Mouse (Mus musculus) c-Kit-positive CD71-negative TER-119-negative erythroid progenitor cells, embryonic 14.5 days (primary cell): ENCODE results near the gene Wdr54.

ENCODE experiments used
- DNase-seq: peaks from one replicate; pipeline ENCODE4 v3.0.0-alpha.2; 2013; ENCODE audit warnings: low read depth

Gene Wdr54

DNA sequence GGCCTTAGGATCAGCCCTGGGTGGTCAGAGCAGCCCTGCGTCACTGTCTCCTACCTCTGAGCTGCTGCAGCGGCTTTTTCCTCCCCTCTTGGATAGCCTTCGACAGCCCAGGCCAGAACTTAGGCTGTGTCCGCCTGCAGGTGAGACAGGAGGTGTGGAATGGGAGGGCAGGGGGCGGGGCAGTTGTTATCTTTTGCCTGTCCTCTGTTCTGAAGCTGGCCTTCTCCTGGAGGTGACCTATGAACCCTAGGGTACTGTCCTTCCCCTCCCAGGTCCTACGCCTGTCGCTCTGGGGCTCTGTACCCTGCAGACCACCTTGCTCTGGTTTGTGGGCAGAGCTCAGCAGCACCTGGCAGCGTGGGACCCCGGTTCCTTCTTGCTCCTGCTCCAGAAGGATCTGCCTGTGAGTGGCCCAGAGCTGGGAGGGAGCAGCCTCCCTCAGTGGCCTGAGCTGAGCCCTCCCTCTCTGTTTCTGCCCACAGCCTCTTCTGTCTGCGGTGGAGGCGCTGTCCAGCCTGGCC, 53.0 kb downstream of the Wdr54 start:
- no peak for DNase-seq

DNA sequence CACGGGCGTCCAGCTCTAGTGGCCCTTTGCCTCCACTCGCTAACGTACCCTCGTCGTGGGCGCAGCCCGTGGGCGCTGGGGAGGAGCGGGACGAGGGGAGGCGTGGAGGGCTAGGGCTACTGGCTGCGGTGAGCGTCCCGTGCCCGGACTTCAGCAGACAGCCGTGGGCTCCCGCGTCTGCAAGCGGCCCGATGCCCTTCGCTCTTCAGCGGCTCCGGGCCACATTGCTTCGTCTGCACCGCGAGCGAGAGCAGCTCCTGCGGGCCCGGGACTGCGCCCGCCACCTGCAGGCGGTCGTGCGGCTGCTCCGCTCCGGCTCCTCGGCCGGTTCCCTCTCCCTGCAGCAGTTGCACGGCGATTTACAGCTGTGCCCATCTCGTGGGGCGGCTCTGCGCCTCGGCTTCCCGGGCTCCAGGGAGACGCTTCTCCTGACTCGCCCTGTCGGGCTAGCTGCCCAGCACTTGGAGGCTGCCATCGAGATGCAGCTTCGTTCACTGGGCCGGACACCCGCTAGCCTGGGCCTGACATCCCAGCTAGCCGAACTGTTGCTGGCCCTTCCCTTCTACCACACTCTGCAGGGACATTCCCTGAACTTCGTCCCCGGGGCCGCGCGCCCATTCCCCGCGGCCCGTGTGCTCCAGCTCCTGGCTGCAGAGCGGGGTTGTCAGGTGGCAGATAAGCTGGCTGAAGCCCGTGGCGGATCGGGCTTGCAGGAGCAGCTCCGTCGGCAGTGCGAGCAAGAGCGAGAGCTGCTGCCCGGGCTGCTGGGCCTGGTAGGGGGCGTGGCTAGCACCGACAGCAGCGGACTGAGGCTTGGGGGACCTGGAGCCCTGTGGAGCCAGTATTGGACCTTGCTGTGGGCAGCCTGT, 54.3 kb downstream of the Wdr54 start:
- no peak for DNase-seq

GRCm38 (mm10) chr6:83101316-83101687, 54.9 kb downstream of the Wdr54 start, which contains the start of the genes Ccdc142 and Gm42688:
Gene Ccdc142, plus strand, starts transcription at chr6:83101601.
Gene Gm42688, plus strand, starts transcription at chr6:83101617.
- DNase-seq = peak; percentile 75
